Mouse (Mus musculus): ENCODE data around the gene Arhgef28. TPM values are rescaled to one million over a fixed set of nuclear protein-coding genes. Genes with fewer than 3 reads are reported as not detected.

Arhgef28 gene
- polyA plus RNA-seq, 1 experiment = 16.7 TPM

- TF ChIP-seq POLR2A (IDR thresholded peaks at IDR 0.05; ENCODE audit: low read depth, low read length) = no peak
- no peak for TF ChIP-seq CTCF (IDR thresholded peaks at IDR 0.05; ENCODE audit: borderline replicate concordance, insufficient read depth, low read length)
- no peak overlapping the region for H3K4me3 ChIP-seq (ENCODE audit: insufficient read depth, low read length)
- H3K27ac ChIP-seq (ENCODE audit: insufficient read depth, low read length) = no peak overlapping the region
- no peaks in the 10 kb centered on the region; the same call in 1 of the 2 replicates for H3K4me1 ChIP-seq (ENCODE audit: control insufficient read depth, insufficient read depth, low read length)
Observed at GRCm38 (mm10) chr13:97893031-97893825, 313.0 kb downstream of the Arhgef28 start.

DNA sequence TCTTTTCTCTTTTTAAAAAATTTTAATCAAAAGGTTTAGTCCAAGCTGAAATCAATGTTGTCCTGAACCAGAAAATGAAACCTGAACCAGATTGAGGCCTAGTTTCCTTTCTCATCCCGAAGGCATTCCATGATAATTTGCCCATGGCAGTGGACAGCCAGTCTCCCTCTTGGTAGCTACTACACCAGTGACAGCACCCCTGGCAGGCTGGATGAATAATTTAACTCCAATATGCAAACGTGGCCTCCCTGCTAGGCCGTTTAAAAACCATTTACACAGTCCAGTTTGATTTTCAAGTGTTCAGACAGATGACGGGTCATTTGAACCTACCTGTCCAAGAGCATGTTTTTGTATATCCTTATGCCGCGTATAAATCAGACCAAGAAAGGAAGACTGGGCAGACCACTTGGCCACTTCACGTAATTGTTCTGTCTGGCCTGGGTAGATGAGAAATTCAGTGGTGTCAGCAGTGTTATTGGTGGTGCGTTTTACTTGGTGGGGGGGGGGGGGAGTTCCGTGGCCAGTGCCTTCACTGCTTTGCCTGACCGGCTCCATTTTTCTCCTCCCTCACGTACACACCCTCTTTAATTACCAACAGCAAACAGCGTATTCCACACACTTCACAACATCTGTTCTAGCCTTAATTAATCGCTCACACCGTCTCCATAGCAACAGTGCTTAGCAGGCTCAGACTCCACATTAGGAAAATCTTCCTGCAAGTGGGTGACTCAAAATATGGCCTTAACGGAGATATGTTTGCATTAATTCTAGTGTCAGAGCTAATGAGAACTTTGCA lies 314.0 kb downstream of the Arhgef28 start:
- Histone ChIP-seq H3K4me1 (ENCODE audit: control insufficient read depth, insufficient read depth, low read length) (no peaks in the 10 kb centered on the region; the same call in 1 of the 2 replicates), H3K4me3 (ENCODE audit: insufficient read depth, low read length) (no peak overlapping the region), H3K27ac (ENCODE audit: insufficient read depth, low read length) (no peak overlapping the region)
- TF ChIP-seq POLR2A (IDR thresholded peaks at IDR 0.05; ENCODE audit: low read depth, low read length) (no peak), CTCF (IDR thresholded peaks at IDR 0.05; ENCODE audit: borderline replicate concordance, insufficient read depth, low read length) (no peak)

- Histone ChIP-seq H3K27ac (ENCODE audit: insufficient read depth, low read length) (no peak overlapping the region), H3K4me3 (ENCODE audit: insufficient read depth, low read length) (no peak overlapping the region), H3K4me1 (ENCODE audit: control insufficient read depth, insufficient read depth, low read length) (no peaks in the 10 kb centered on the region; the same call in 1 of the 2 replicates)
- TF ChIP-seq POLR2A (IDR thresholded peaks at IDR 0.05; ENCODE audit: low read depth, low read length) (no peak), CTCF (IDR thresholded peaks at IDR 0.05; ENCODE audit: borderline replicate concordance, insufficient read depth, low read length) (no peak)
Observed at GRCm38 (mm10) chr13:97888046-97888445, 318.2 kb downstream of the Arhgef28 start.

DNA sequence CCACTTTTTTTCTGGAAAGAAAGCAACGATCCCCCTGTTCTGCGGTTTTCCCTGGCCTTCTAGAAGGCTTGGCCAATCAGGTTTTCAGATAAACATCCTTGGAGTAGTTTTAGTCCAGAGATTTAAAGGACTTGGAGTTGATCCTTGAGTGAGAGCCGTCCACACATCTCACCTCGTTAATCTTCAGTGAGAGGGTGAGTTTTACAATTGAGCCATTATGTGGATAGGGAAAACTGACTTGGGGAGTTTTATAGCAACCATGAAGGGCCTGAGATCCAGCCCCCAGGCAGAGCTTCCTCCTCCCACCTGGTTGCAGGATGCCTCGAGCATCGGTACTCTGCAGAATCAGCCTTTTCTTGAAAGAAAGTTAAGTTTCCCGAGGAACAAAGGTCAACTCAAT lies 318.7 kb downstream of the Arhgef28 start:
- H3K4me3 ChIP-seq (ENCODE audit: insufficient read depth, low read length) = no peak overlapping the region
- TF ChIP-seq POLR2A (IDR thresholded peaks at IDR 0.05; ENCODE audit: low read depth, low read length) (no peak), CTCF (IDR thresholded peaks at IDR 0.05; ENCODE audit: borderline replicate concordance, insufficient read depth, low read length) (no peak)
- no peaks in the 10 kb centered on the region; the same call in 1 of the 2 replicates for H3K4me1 ChIP-seq (ENCODE audit: control insufficient read depth, insufficient read depth, low read length)
- H3K27ac ChIP-seq (ENCODE audit: insufficient read depth, low read length) = no peak overlapping the region

DNA sequence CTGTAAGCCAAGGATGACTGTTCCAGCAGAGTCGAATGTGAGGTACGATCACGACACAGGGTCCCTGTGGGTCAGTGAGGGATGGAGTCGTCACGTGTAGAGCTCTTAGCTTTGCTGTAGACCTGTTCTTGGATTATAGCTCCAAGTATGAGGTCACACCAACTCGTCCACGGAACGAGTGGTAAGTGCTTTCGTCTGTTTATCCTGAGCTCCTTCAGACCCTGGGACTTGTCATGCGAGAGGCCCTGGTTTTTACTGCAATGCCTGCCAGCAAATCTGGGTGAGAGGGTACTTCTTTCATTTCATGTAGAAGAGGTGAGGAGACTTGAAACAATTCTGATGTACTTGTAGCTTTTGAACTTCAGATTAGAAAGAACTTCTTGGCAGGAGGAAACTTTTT lies 322.6 kb downstream of the Arhgef28 start:
- TF ChIP-seq CTCF (IDR thresholded peaks at IDR 0.05; ENCODE audit: borderline replicate concordance, insufficient read depth, low read length) = no peak
- no peak for TF ChIP-seq POLR2A (IDR thresholded peaks at IDR 0.05; ENCODE audit: low read depth, low read length)
- Histone ChIP-seq H3K4me3 (ENCODE audit: insufficient read depth, low read length) (no peak overlapping the region), H3K27ac (ENCODE audit: insufficient read depth, low read length) (no peak overlapping the region), H3K4me1 (ENCODE audit: control insufficient read depth, insufficient read depth, low read length) (no peaks in the 10 kb centered on the region)

GRCm38 (mm10) chr13:97876450-97876849 lies 329.8 kb downstream of the Arhgef28 start:
- H3K4me3 ChIP-seq (ENCODE audit: insufficient read depth, low read length) = no peak overlapping the region

GRCm38 (mm10) chr13:97876031-97876430 lies 330.2 kb downstream of the Arhgef28 start:
- TF ChIP-seq CTCF (IDR thresholded peaks at IDR 0.05; ENCODE audit: borderline replicate concordance, insufficient read depth, low read length) = no peak
- no peak for TF ChIP-seq POLR2A (IDR thresholded peaks at IDR 0.05; ENCODE audit: low read depth, low read length)

More at GRCm38 (mm10) chr13:97876450-97876849, 329.8 kb downstream of the Arhgef28 start:
- TF ChIP-seq POLR2A (IDR thresholded peaks at IDR 0.05; ENCODE audit: low read depth, low read length) (no peak), CTCF (IDR thresholded peaks at IDR 0.05; ENCODE audit: borderline replicate concordance, insufficient read depth, low read length) (no peak)
- Histone ChIP-seq H3K27ac (ENCODE audit: insufficient read depth, low read length) (no peak overlapping the region), H3K4me1 (ENCODE audit: control insufficient read depth, insufficient read depth, low read length) (no peaks in the 10 kb centered on the region)

GRCm38 (mm10) chr13:97869428-97869827 lies 336.8 kb downstream of the Arhgef28 start:
- H3K27ac ChIP-seq (ENCODE audit: insufficient read depth, low read length) = no peak overlapping the region
- TF ChIP-seq CTCF (IDR thresholded peaks at IDR 0.05; ENCODE audit: borderline replicate concordance, insufficient read depth, low read length) = no peak
- no peak for TF ChIP-seq POLR2A (IDR thresholded peaks at IDR 0.05; ENCODE audit: low read depth, low read length)

More at GRCm38 (mm10) chr13:97876031-97876430, 330.2 kb downstream of the Arhgef28 start:
- Histone ChIP-seq H3K4me3 (ENCODE audit: insufficient read depth, low read length) (no peak overlapping the region), H3K27ac (ENCODE audit: insufficient read depth, low read length) (no peak overlapping the region), H3K4me1 (ENCODE audit: control insufficient read depth, insufficient read depth, low read length) (no peaks in the 10 kb centered on the region)

GRCm38 (mm10) chr13:97867322-97867962 lies 338.8 kb downstream of the Arhgef28 start:
- TF ChIP-seq POLR2A (IDR thresholded peaks at IDR 0.05; ENCODE audit: low read depth, low read length) (no peak), CTCF (IDR thresholded peaks at IDR 0.05; ENCODE audit: borderline replicate concordance, insufficient read depth, low read length) (no peak)
- no peaks in the 10 kb centered on the region for H3K4me1 ChIP-seq (ENCODE audit: control insufficient read depth, insufficient read depth, low read length)
- H3K4me3 ChIP-seq (ENCODE audit: insufficient read depth, low read length) = no peak overlapping the region
- H3K27ac ChIP-seq (ENCODE audit: insufficient read depth, low read length) = no peak overlapping the region

More at GRCm38 (mm10) chr13:97869428-97869827, 336.8 kb downstream of the Arhgef28 start:
- Histone ChIP-seq H3K4me1 (ENCODE audit: control insufficient read depth, insufficient read depth, low read length) (no peaks in the 10 kb centered on the region), H3K4me3 (ENCODE audit: insufficient read depth, low read length) (no peak overlapping the region)
